Mouse (Mus musculus) liver, embryonic 13.5 days (tissue): ENCODE measurements around the gene Cdc37. TPM values are rescaled to one million over a fixed set of nuclear protein-coding genes. Genes with fewer than 3 reads are reported as not detected.

Experiments used
- ATAC-seq: fragments of 200-750 bp; cut with Nextera tagmentation; 2 replicates; pipeline ENCODE4 v1.8.0; 2017; ENCODE audit warnings: low read depth, mild to moderate bottlenecking, moderate number of reproducible peaks, moderate library complexity
- DNase-seq: peaks from one replicate; pipeline ENCODE4 v3.0.0; 2022
- H3K27ac ChIP-seq: fragments of 300-500 bp; sonication (generic); 2 replicates; pipeline ENCODE4 v1.5.1; 2015; ENCODE audit warnings: moderate library complexity, mild to moderate bottlenecking, inconsistent platforms
- H3K27me3 ChIP-seq: fragments of 300-500 bp; sonication (generic); 2 replicates; pipeline ENCODE4 v1.6.1; 2015; ENCODE audit warnings: mild to moderate bottlenecking, inconsistent platforms
- H3K36me3 ChIP-seq: fragments of 300-500 bp; sonication (generic); 2 replicates; pipeline ENCODE4 v1.6.1; 2015; ENCODE audit warnings: mild to moderate bottlenecking, inconsistent platforms
- H3K4me1 ChIP-seq: fragments of 300-500 bp; sonication (generic); replicated peaks from 2 replicates; pipeline ENCODE4 v1.6.1; 2015; ENCODE audit warnings: inconsistent platforms
- H3K4me2 ChIP-seq: fragments of 300-500 bp; sonication (generic); 2 replicates; pipeline ENCODE4 v1.6.1; 2015; ENCODE audit warnings: inconsistent platforms, mild to moderate bottlenecking, moderate library complexity
- H3K4me3 ChIP-seq: fragments of 300-500 bp; sonication (generic); replicated peaks from 2 replicates; pipeline ENCODE4 v1.5.1; 2015; ENCODE audit warnings: mild to moderate bottlenecking, inconsistent platforms
- H3K9ac ChIP-seq: fragments of 300-500 bp; sonication (generic); 2 replicates; pipeline ENCODE4 v1.6.1; 2015; ENCODE audit warnings: mild to moderate bottlenecking, inconsistent platforms
- H3K9me3 ChIP-seq: fragments of 300-500 bp; sonication (generic); replicated peaks from 2 replicates; pipeline ENCODE4 v1.6.1; 2016; ENCODE audit warnings: inconsistent platforms
- WGBS: fragments of 180-500 bp; shearing (Covaris S2); methylation state at CpG from one replicate; pipeline ENCODE4 v1.1.7; 2015; ENCODE audit not compliant: insufficient replicate concordance; 5-methylcytosine and 5-hydroxymethylcytosine counted together
- polyA plus RNA-seq: library from polyadenylated mRNA; unstranded; fragments of >200 nt; fragmentation: Nextera tagmentation; extraction: Ambion mirVana; gene quantifications from 2 replicates; pipeline ENCODE4 v1.2.1, GENCODE M21; 2015

Gene Cdc37
- polyA plus RNA-seq, 1 experiment from 2014 or later, result 170 TPM

- Histone ChIP-seq H3K4me1 (peaks cover 65% of the 10 kb centered on the region), H3K4me2 (peak overlapping the region; percentile 85), H3K4me3 (peak overlapping the region; percentile 92), H3K9me3 (no peaks in the 10 kb centered on the region), H3K9ac (peak overlapping the region; percentile 92), H3K27ac (peak overlapping the region; percentile 82), H3K36me3 (peaks cover 31% of the 10 kb centered on the region), H3K27me3 (no peaks in the 10 kb centered on the region)
- 3% methylated on average over 8 of the region's 8 CpGs for WGBS
- ATAC-seq (no peak), DNase-seq (no peak)
These were observed 617 bp downstream of the Cdc37 start for GRCm38 (mm10) chr9:21149077-21149653.

- H3K4me2 ChIP-seq, result peak overlapping the region; percentile 85
- H3K9me3 ChIP-seq, result no peaks in the 10 kb centered on the region
- H3K27ac ChIP-seq, result peak overlapping the region; percentile 82
- H3K4me1 ChIP-seq, result peaks cover 60% of the 10 kb centered on the region
- DNase-seq, result no peak
- H3K9ac ChIP-seq, result peak overlapping the region; percentile 92
- H3K36me3 ChIP-seq, result peaks cover 39% of the 10 kb centered on the region
- H3K4me3 ChIP-seq, result peak overlapping the region; percentile 92
- no peaks in the 10 kb centered on the region for H3K27me3 ChIP-seq
- no peak for ATAC-seq
These were observed 1.4 kb downstream of the Cdc37 start for GRCm38 (mm10) chr9:21148427-21148826.

GRCm38 (mm10) chr9:21146722-21147121 is 3.1 kb downstream of the Cdc37 start:
- peaks cover 56% of the 10 kb centered on the region for H3K36me3 ChIP-seq
- H3K4me1 ChIP-seq, result peaks cover 49% of the 10 kb centered on the region
- peak overlapping the region; percentile 32 for H3K4me3 ChIP-seq
- H3K27ac ChIP-seq, result peak overlapping the region; percentile 82; the same call in 1 of the 2 replicates
- H3K4me2 ChIP-seq, result peak overlapping the region; percentile 85
- H3K9ac ChIP-seq, result peak overlapping the region; percentile 56
- 26% methylated on average over 10 of the region's 10 CpGs for WGBS
- H3K27me3 ChIP-seq, result no peaks in the 10 kb centered on the region
- no peaks in the 10 kb centered on the region for H3K9me3 ChIP-seq
- no peak for DNase-seq
- peak; percentile 30 for ATAC-seq

GRCm38 (mm10) chr9:21145431-21145830 is 4.4 kb downstream of the Cdc37 start:
- DNase-seq, result no peak
- Histone ChIP-seq H3K9ac (peak overlapping the region; percentile 34), H3K4me1 (peaks cover 49% of the 10 kb centered on the region), H3K36me3 (peaks cover 69% of the 10 kb centered on the region), H3K4me2 (no peak overlapping the region), H3K27ac (no peak overlapping the region), H3K9me3 (no peaks in the 10 kb centered on the region), H3K4me3 (no peak overlapping the region), H3K27me3 (no peaks in the 10 kb centered on the region)
- ATAC-seq, result no peak
- 86% methylated on average over 4 of the region's 4 CpGs for WGBS

GRCm38 (mm10) chr9:21144361-21144760 is 5.4 kb downstream of the Cdc37 start:
- Histone ChIP-seq H3K9ac (no peak overlapping the region), H3K4me1 (peaks cover 45% of the 10 kb centered on the region), H3K36me3 (peaks cover 79% of the 10 kb centered on the region), H3K9me3 (no peaks in the 10 kb centered on the region), H3K27me3 (no peaks in the 10 kb centered on the region), H3K27ac (no peak overlapping the region), H3K4me2 (no peak overlapping the region), H3K4me3 (no peak overlapping the region)
- ATAC-seq (no peak), DNase-seq (no peak)
- 91% methylated on average over 3 of the region's 3 CpGs for WGBS

- Histone ChIP-seq H3K4me2 (no peak overlapping the region), H3K9ac (no peak overlapping the region), H3K36me3 (peaks cover 92% of the 10 kb centered on the region), H3K27me3 (no peaks in the 10 kb centered on the region), H3K27ac (no peak overlapping the region), H3K9me3 (no peaks in the 10 kb centered on the region), H3K4me3 (no peak overlapping the region), H3K4me1 (peaks cover 22% of the 10 kb centered on the region)
- WGBS, result 88% methylated on average over 14 of the region's 14 CpGs
- DNase-seq (no peak), ATAC-seq (no peak)
These were observed 7.9 kb downstream of the Cdc37 start for GRCm38 (mm10) chr9:21141922-21142321.

GRCm38 (mm10) chr9:21138386-21138785 is 11.4 kb downstream of the Cdc37 start:
- ATAC-seq, result no peak
- Histone ChIP-seq H3K27ac (peak overlapping the region; percentile 29), H3K9ac (no peak overlapping the region), H3K36me3 (peaks cover 59% of the 10 kb centered on the region), H3K4me3 (no peak overlapping the region), H3K27me3 (no peaks in the 10 kb centered on the region), H3K4me2 (no peak overlapping the region), H3K9me3 (no peaks in the 10 kb centered on the region), H3K4me1 (peaks cover 23% of the 10 kb centered on the region)
- no peak for DNase-seq
- WGBS, result 64% methylated on average over 4 of the region's 4 CpGs

- DNase-seq (peak; percentile 40), ATAC-seq (peak; percentile 21)
- peaks cover 47% of the 10 kb centered on the region for H3K36me3 ChIP-seq
- H3K27ac ChIP-seq, result peak overlapping the region; percentile 29; the same call in 1 of the 2 replicates
- H3K4me1 ChIP-seq, result peaks cover 28% of the 10 kb centered on the region
- no peak overlapping the region for H3K9ac ChIP-seq
- H3K9me3 ChIP-seq, result no peaks in the 10 kb centered on the region
- H3K4me2 ChIP-seq, result no peak overlapping the region
- 42% methylated on average over 3 of the region's 3 CpGs for WGBS
- H3K27me3 ChIP-seq, result no peaks in the 10 kb centered on the region
- H3K4me3 ChIP-seq, result no peak overlapping the region
These were observed 12.6 kb downstream of the Cdc37 start for GRCm38 (mm10) chr9:21137229-21137628.

GRCm38 (mm10) chr9:21136401-21136800 is 13.4 kb downstream of the Cdc37 start:
- no peaks in the 10 kb centered on the region for H3K27me3 ChIP-seq
- no peaks in the 10 kb centered on the region for H3K9me3 ChIP-seq
- H3K4me2 ChIP-seq, result no peak overlapping the region
- H3K9ac ChIP-seq, result 0 out of 2 replicates have a peak overlapping the region, but pooled peaks have one; percentile 10
- H3K36me3 ChIP-seq, result peaks cover 39% of the 10 kb centered on the region
- peaks cover 34% of the 10 kb centered on the region for H3K4me1 ChIP-seq
- DNase-seq (no peak), ATAC-seq (no peak)
- WGBS, result 38% methylated on average over 6 of the region's 6 CpGs
- peak overlapping the region; percentile 31; the same call in 1 of the 2 replicates for H3K27ac ChIP-seq
- no peak overlapping the region for H3K4me3 ChIP-seq

GRCm38 (mm10) chr9:21135941-21136381 is 13.8 kb downstream of the Cdc37 start:
- no peaks in the 10 kb centered on the region for H3K27me3 ChIP-seq
- H3K4me1 ChIP-seq, result peaks cover 38% of the 10 kb centered on the region
- no peak overlapping the region for H3K4me3 ChIP-seq
- no peaks in the 10 kb centered on the region for H3K9me3 ChIP-seq
- H3K9ac ChIP-seq, result 0 out of 2 replicates have a peak overlapping the region, but pooled peaks have one; percentile 10
- ATAC-seq (no peak), DNase-seq (no peak)
- H3K4me2 ChIP-seq, result no peak overlapping the region
- peaks cover 35% of the 10 kb centered on the region for H3K36me3 ChIP-seq
- H3K27ac ChIP-seq, result peak overlapping the region; percentile 31; the same call in 1 of the 2 replicates
- WGBS, result 48% methylated on average over 1 of the region's 1 CpGs

- Histone ChIP-seq H3K9me3 (no peaks in the 10 kb centered on the region), H3K9ac (no peak overlapping the region), H3K4me2 (no peak overlapping the region), H3K36me3 (peaks cover 29% of the 10 kb centered on the region), H3K4me1 (peaks cover 43% of the 10 kb centered on the region), H3K4me3 (no peak overlapping the region), H3K27me3 (no peaks in the 10 kb centered on the region), H3K27ac (no peak overlapping the region)
- 58% methylated on average over 4 of the region's 4 CpGs for WGBS
- DNase-seq, result no peak
- no peak for ATAC-seq
These were observed 14.4 kb downstream of the Cdc37 start for GRCm38 (mm10) chr9:21135329-21135890.
